Mouse (Mus musculus) R1 (cell line): Measurements from ENCODE around the gene Cc2d2b.

ENCODE experiments used
- DNase-seq: peaks from one replicate; pipeline ENCODE4 v3.0.0-alpha.2; 2018; ENCODE audit warnings: low read depth, low spot score

The Cc2d2b gene

GRCm38 (mm10) chr19:40754311-40754710 is 5.8 kb downstream of the Cc2d2b start:
- peak; percentile 79 for DNase-seq

GRCm38 (mm10) chr19:40760071-40760470 is 11.5 kb downstream of the Cc2d2b start:
- no peak for DNase-seq

GRCm38 (mm10) chr19:40762023-40762759 is 13.6 kb downstream of the Cc2d2b start:
- DNase-seq, result peak; percentile 82

- no peak for DNase-seq
Observed at GRCm38 (mm10) chr19:40767189-40767588, 18.6 kb downstream of the Cc2d2b start.

- no peak for DNase-seq
Observed at GRCm38 (mm10) chr19:40769341-40769770, 20.8 kb downstream of the Cc2d2b start.

GRCm38 (mm10) chr19:40788004-40788714 is 39.6 kb downstream of the Cc2d2b start:
- DNase-seq, result no peak

GRCm38 (mm10) chr19:40788715-40789084 is 40.1 kb downstream of the Cc2d2b start:
- DNase-seq, result no peak

GRCm38 (mm10) chr19:40805176-40805737 is 56.7 kb downstream of the Cc2d2b start:
- peak; percentile 61 for DNase-seq

- DNase-seq, result peak; percentile 35
Observed at GRCm38 (mm10) chr19:40809858-40810257, 61.3 kb downstream of the Cc2d2b start.

GRCm38 (mm10) chr19:40811840-40812239 is 63.3 kb downstream of the Cc2d2b start:
- DNase-seq, result no peak

- no peak for DNase-seq
Observed at GRCm38 (mm10) chr19:40812778-40813177, 64.2 kb downstream of the Cc2d2b start.

GRCm38 (mm10) chr19:40813385-40813784 is 64.8 kb downstream of the Cc2d2b start:
- DNase-seq, result no peak

- DNase-seq, result no peak
Observed at GRCm38 (mm10) chr19:40815645-40816183, 67.2 kb downstream of the Cc2d2b start.

GRCm38 (mm10) chr19:40817901-40818532 is 69.5 kb downstream of the Cc2d2b start:
- no peak for DNase-seq

GRCm38 (mm10) chr19:40818764-40819163 is 70.2 kb downstream of the Cc2d2b start:
- no peak for DNase-seq

GRCm38 (mm10) chr19:40821306-40821825 is 72.8 kb downstream of the Cc2d2b start:
- DNase-seq, result no peak

GRCm38 (mm10) chr19:40825636-40826035 is 77.1 kb downstream of the Cc2d2b start:
- DNase-seq, result no peak

GRCm38 (mm10) chr19:40826735-40827134 is 78.2 kb downstream of the Cc2d2b start:
- DNase-seq, result no peak

GRCm38 (mm10) chr19:40830198-40830597 is 81.6 kb downstream of the Cc2d2b start:
- DNase-seq, result no peak

- peak; percentile 84 for DNase-seq
Observed at GRCm38 (mm10) chr19:40830703-40831415, 82.3 kb downstream of the Cc2d2b start, which contains the start of gene Ccnj. TSS of gene Ccnj (plus strand) at chr19:40831279.
